Mouse (Mus musculus) limb, embryonic 14.5 days (tissue): ENCODE measurements around the gene Cds1. TPM values are rescaled to one million over a fixed set of nuclear protein-coding genes. Genes with fewer than 3 reads are reported as not detected.

ENCODE experiments used
- ATAC-seq: fragments of 200-750 bp; cut with Nextera tagmentation; 2 replicates; pipeline ENCODE4 v1.8.0; 2017; ENCODE audit warnings: low read depth, moderate number of reproducible peaks, moderate TSS enrichment; ENCODE audit not compliant: low FRiP score
- DNase-seq: peaks from one replicate; pipeline ENCODE4 v3.0.0-alpha.2; 2015; ENCODE audit warnings: low spot score
- H3K27ac ChIP-seq: fragments of 300-500 bp; sonication (generic); replicated peaks from 2 replicates; pipeline ENCODE4 v1.5.1; 2014; ENCODE audit warnings: low read depth, mild to moderate bottlenecking, low read length, moderate library complexity, mixed read lengths
- H3K27me3 ChIP-seq: fragments of 300-500 bp; sonication (generic); 2 replicates; pipeline ENCODE4 v1.6.1; 2014; ENCODE audit warnings: low read length, mixed read lengths; ENCODE audit not compliant: control insufficient read depth, insufficient read depth
- H3K36me3 ChIP-seq: fragments of 300-500 bp; sonication (generic); 2 replicates; pipeline ENCODE4 v1.6.1; 2014; ENCODE audit warnings: mild to moderate bottlenecking, low read length, moderate library complexity, mixed read lengths; ENCODE audit not compliant: control insufficient read depth, insufficient read depth
- H3K4me1 ChIP-seq: fragments of 300-500 bp; sonication (generic); 2 replicates; pipeline ENCODE4 v1.6.1; 2014; ENCODE audit warnings: antibody characterized with exemption, low read length, mixed read lengths; ENCODE audit not compliant: control insufficient read depth, insufficient read depth
- H3K4me2 ChIP-seq: fragments of 300-500 bp; sonication (generic); replicated peaks from 2 replicates; pipeline ENCODE4 v1.6.1; 2014; ENCODE audit warnings: low read depth, mild to moderate bottlenecking, low read length, moderate library complexity; ENCODE audit not compliant: severe bottlenecking
- H3K4me3 ChIP-seq: fragments of 300-500 bp; sonication (generic); replicated peaks from 2 replicates; pipeline ENCODE4 v1.5.1; 2014; ENCODE audit warnings: low read length
- H3K9ac ChIP-seq: fragments of 300-500 bp; sonication (generic); 2 replicates; pipeline ENCODE4 v1.6.1; 2014; ENCODE audit warnings: mild to moderate bottlenecking, low read depth, low read length, moderate library complexity; ENCODE audit not compliant: severe bottlenecking
- H3K9me3 ChIP-seq: fragments of 300-500 bp; sonication (generic); 2 replicates; pipeline ENCODE4 v1.6.1; 2016; ENCODE audit warnings: low read length; ENCODE audit not compliant: control insufficient read depth
- POLR2A ChIP-seq: fragments of 200-500 bp; IDR thresholded peaks from 2 replicates; pipeline ENCODE4 v1.8.0; 2012; ENCODE audit warnings: inconsistent platforms, mild to moderate bottlenecking, moderate library complexity, borderline replicate concordance; ENCODE audit not compliant: insufficient read depth, insufficient read length; ENCODE audit errors: extremely low read depth
- whole genome bisulfite sequencing: fragments of 180-500 bp; shearing (Covaris S2); extraction: QIAGEN DNeasy Blood & Tissue Kit; methylation state at CpG from one replicate; pipeline ENCODE4 v1.1.7; 2014; 5-methylcytosine and 5-hydroxymethylcytosine counted together
- polyA plus RNA-seq, 2 experiments: library from polyadenylated mRNA; depleted of rRNA in 1 of 2; stranded (reverse) in 1 of 2; unstranded in 1 of 2; fragments of >200 nt; fragmentation: Nextera tagmentation in 1 of 2; extraction: Ambion mirVana in 1 of 2; gene quantifications; 2 replicates each; pipeline versions ENCODE4 v1.2.1 to v1.2.3; 2012 to 2014

Cds1 gene
- polyA plus RNA-seq, 2 experiments = 5.9 to 9.2 TPM

- WGBS = 16% methylated on average over 7 of the region's 7 CpGs
- Histone ChIP-seq H3K4me2 (no peak overlapping the region), H3K4me3 (no peak overlapping the region), H3K9me3 (no peaks in the 10 kb centered on the region), H3K27ac (no peak overlapping the region), H3K4me1 (0 out of 2 replicates have a peak, but pooled peaks cover 4% of the 10 kb centered on the region), H3K27me3 (peaks cover 6% of the 10 kb centered on the region; the same call in 1 of the 2 replicates), H3K36me3 (no peaks in the 10 kb centered on the region), H3K9ac (no peak overlapping the region)
- TF ChIP-seq POLR2A = no peak
- ATAC-seq (no peak), DNase-seq (no peak)
These were observed 54.9 kb downstream of the Cds1 start for GRCm38 (mm10) chr5:101819844-101820243.

GRCm38 (mm10) chr5:101821052-101821451, 56.1 kb downstream of the Cds1 start:
- 70% methylated on average over 8 of the region's 8 CpGs for WGBS

GRCm38 (mm10) chr5:101821491-101822310, 56.8 kb downstream of the Cds1 start:
- H3K4me1 ChIP-seq = peaks cover 12% of the 10 kb centered on the region; the same call in 1 of the 2 replicates
- H3K4me3 ChIP-seq = no peak overlapping the region
- ATAC-seq = no peak
- no peak overlapping the region for H3K27ac ChIP-seq
- DNase-seq = no peak
- no peak overlapping the region for H3K9ac ChIP-seq
- no peak for TF ChIP-seq POLR2A
- H3K9me3 ChIP-seq = no peaks in the 10 kb centered on the region
- WGBS = 57% methylated on average over 17 of the region's 17 CpGs
- H3K27me3 ChIP-seq = peaks cover 6% of the 10 kb centered on the region; the same call in 1 of the 2 replicates
- no peak overlapping the region for H3K4me2 ChIP-seq
- H3K36me3 ChIP-seq = no peaks in the 10 kb centered on the region

More at GRCm38 (mm10) chr5:101821052-101821451, 56.1 kb downstream of the Cds1 start:
- Histone ChIP-seq H3K27ac (no peak overlapping the region), H3K4me1 (peaks cover 10% of the 10 kb centered on the region; the same call in 1 of the 2 replicates), H3K4me2 (no peak overlapping the region), H3K9me3 (no peaks in the 10 kb centered on the region), H3K4me3 (no peak overlapping the region), H3K27me3 (peaks cover 6% of the 10 kb centered on the region; the same call in 1 of the 2 replicates), H3K9ac (no peak overlapping the region), H3K36me3 (no peaks in the 10 kb centered on the region)
- ATAC-seq (no peak), DNase-seq (no peak)
- TF ChIP-seq POLR2A = no peak

GRCm38 (mm10) chr5:101822311-101822670, 57.4 kb downstream of the Cds1 start:
- Histone ChIP-seq H3K4me3 (no peak overlapping the region), H3K36me3 (no peaks in the 10 kb centered on the region), H3K9ac (no peak overlapping the region), H3K9me3 (no peaks in the 10 kb centered on the region), H3K4me2 (no peak overlapping the region), H3K27ac (no peak overlapping the region), H3K27me3 (peaks cover 3% of the 10 kb centered on the region; the same call in 1 of the 2 replicates), H3K4me1 (peaks cover 15% of the 10 kb centered on the region; the same call in 1 of the 2 replicates)
- no peak for TF ChIP-seq POLR2A
- DNase-seq = no peak
- WGBS = 50% methylated on average over 6 of the region's 6 CpGs
- ATAC-seq = no peak

- Histone ChIP-seq H3K4me2 (0 out of 2 replicates have a peak overlapping the region, but pooled peaks have one; percentile 5), H3K9ac (no peak overlapping the region), H3K27ac (no peak overlapping the region), H3K9me3 (no peaks in the 10 kb centered on the region), H3K27me3 (peaks cover 3% of the 10 kb centered on the region; the same call in 1 of the 2 replicates), H3K36me3 (no peaks in the 10 kb centered on the region), H3K4me1 (peaks cover 15% of the 10 kb centered on the region), H3K4me3 (no peak overlapping the region)
- peak; percentile 11 for DNase-seq
- TF ChIP-seq POLR2A = no peak
- ATAC-seq = no peak
- whole genome bisulfite sequencing = 26% methylated on average over 13 of the region's 13 CpGs
These were observed 60.4 kb downstream of the Cds1 start for GRCm38 (mm10) chr5:101825111-101825911.
